Mouse (Mus musculus) liver, adult 2 months (tissue): ENCODE data around the gene Ptch1. TPM values are rescaled to one million over a fixed set of nuclear protein-coding genes. Genes with fewer than 3 reads are reported as not detected.

Source experiments
- DNase-seq: peaks from one replicate; pipeline ENCODE4 v3.0.0-alpha.2; 2011; ENCODE audit warnings: low read depth, low spot score; ENCODE audit errors: extremely low read depth
- H3K27ac ChIP-seq: fragments of 200-500 bp; replicated peaks from 2 replicates; pipeline ENCODE4 v1.5.1; 2012; ENCODE audit warnings: low read depth, mild to moderate bottlenecking, control low read depth, inconsistent platforms, low read length; ENCODE audit not compliant: insufficient read depth
- H3K27me3 ChIP-seq: fragments of 200-500 bp; 2 replicates; pipeline ENCODE4 v1.6.1; 2012; ENCODE audit warnings: mild to moderate bottlenecking, moderate library complexity, low read length, inconsistent platforms; ENCODE audit not compliant: control insufficient read depth, insufficient read depth
- H3K36me3 ChIP-seq: fragments of 200-500 bp; 2 replicates; pipeline ENCODE4 v1.6.1; 2012; ENCODE audit warnings: low read length, inconsistent platforms; ENCODE audit not compliant: control insufficient read depth, insufficient read depth
- H3K4me1 ChIP-seq: fragments of 200-500 bp; 2 replicates; pipeline ENCODE4 v1.6.1; 2011; ENCODE audit warnings: low read length; ENCODE audit not compliant: control insufficient read depth, insufficient read depth
- H3K4me3 ChIP-seq: fragments of 200-500 bp; 2 replicates; pipeline ENCODE4 v1.5.1; 2011; ENCODE audit warnings: low read depth, mild to moderate bottlenecking, control low read depth, low read length, moderate library complexity; ENCODE audit not compliant: insufficient read depth
- H3K79me2 ChIP-seq: fragments of 200-500 bp; 2 replicates; pipeline ENCODE4 v1.6.1; 2012; ENCODE audit warnings: inconsistent platforms, mild to moderate bottlenecking, low read length, moderate library complexity; ENCODE audit not compliant: control insufficient read depth, insufficient read depth
- H3K9ac ChIP-seq: fragments of 200-500 bp; 2 replicates; pipeline ENCODE4 v1.6.1; 2012; ENCODE audit warnings: low read depth, mild to moderate bottlenecking, control low read depth, inconsistent platforms, low read length
- CTCF ChIP-seq: fragments of 200-500 bp; IDR thresholded peaks from 2 replicates; pipeline ENCODE4 v1.5.1; 2011; ENCODE audit warnings: low read depth, low read length, control low read depth
- POLR2A ChIP-seq: fragments of 200-500 bp; IDR thresholded peaks from 2 replicates; pipeline ENCODE4 v1.6.1; 2011; ENCODE audit warnings: low read length, control low read depth; ENCODE audit not compliant: insufficient read depth; ENCODE audit errors: extremely low read depth
- WGBS: fragments of 180-500 bp; shearing (Covaris S2); methylation state at CpG from one replicate; pipeline ENCODE4 v1.1.7; 2018; 5-methylcytosine and 5-hydroxymethylcytosine counted together
- polyA plus RNA-seq: library from polyadenylated mRNA; depleted of rRNA; stranded (reverse); fragments of >200 nt; gene quantifications from 2 replicates; pipeline ENCODE4 v1.2.3, GENCODE M21; 2012
- total RNA-seq: library from RNA; depleted of rRNA; stranded (reverse); fragments of >200 nt; gene quantifications from 2 replicates; pipeline ENCODE4 v1.2.3, GENCODE M21; 2014

Ptch1 gene
- total and polyA plus RNA-seq, 2 experiments, result 7.5 to 9.3 TPM

DNA sequence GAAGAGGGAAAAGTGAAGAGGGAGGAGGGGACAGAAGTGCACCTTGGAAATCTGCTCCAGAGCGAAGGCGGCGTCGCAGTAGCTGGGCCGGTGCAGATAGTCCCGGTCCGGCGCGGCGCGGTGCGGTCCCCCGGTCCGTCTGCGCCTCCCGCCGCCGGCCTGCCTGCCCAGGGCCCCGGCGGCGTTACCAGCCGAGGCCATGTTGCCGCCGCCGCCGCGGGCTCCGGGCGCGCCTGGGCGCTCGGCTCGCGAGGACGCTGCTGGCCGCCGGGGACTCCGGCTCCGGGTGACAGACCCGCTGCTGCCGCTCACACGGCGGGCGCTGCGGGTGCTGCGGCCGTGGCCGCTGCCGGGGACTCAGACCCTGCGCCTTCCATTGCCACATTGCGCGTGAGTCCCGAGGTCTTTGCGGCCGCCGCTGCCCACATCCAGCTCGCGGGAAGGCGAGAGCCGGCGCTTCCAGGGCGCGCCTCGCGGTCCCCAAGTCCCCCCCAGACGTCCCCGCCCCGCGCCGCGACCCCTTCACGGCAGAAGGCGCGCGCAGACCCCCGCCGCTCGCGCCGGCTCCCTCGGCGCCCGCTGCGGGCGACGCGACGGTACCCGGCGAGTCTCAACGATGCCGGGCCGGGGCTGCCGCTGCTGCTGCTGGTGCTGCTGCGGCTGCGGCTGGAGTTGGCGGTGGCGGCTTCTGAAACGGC, 7.9 kb downstream of the Ptch1 start:
- no peaks in the 10 kb centered on the region for H3K27me3 ChIP-seq
- H3K27ac ChIP-seq, result peak overlapping the region; percentile 96
- no peak for TF ChIP-seq CTCF
- no peak for TF ChIP-seq POLR2A
- H3K9ac ChIP-seq, result peak overlapping the region; percentile 94
- H3K79me2 ChIP-seq, result peaks cover 5% of the 10 kb centered on the region; the same call in 1 of the 2 replicates
- H3K36me3 ChIP-seq, result peaks cover 5% of the 10 kb centered on the region
- DNase-seq, result no peak
- under 1% methylated on average over 91 of the region's 99 CpGs for WGBS
- H3K4me3 ChIP-seq, result peak overlapping the region; percentile 90
- peaks cover 7% of the 10 kb centered on the region for H3K4me1 ChIP-seq

DNA sequence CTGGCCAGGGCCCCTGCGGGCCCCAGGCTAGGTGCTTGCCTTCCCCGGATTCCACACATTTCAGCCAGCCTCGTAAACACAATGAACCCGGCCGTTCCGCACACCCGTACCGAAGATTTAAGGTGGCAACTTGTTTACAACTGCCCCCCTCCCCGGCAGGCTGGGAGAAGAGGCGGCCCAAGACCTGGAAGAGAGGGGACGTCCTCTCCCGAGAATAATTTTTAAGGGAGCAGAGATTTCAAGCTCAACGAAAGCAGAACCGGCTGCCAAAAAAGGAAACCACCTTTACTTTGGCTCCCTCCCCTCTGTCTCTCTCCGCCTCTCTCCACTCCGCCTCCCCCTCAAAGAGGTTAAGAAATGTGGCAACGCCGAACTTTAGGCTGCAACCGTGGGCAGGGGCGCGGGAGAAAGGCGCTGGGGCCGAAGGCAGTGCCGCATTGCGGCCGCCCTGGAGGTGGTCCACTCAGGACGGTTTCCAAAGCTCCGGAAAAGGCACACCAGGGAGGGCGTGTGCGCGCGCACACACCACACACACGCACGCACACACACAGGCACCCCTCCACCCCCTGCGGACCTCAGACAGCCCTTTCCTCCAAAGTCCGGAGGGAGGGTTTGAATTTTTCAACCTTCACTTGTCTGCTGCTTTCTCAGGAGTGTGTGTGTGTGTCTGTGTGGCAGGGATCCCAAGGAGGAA, 8.6 kb downstream of the Ptch1 start:
- H3K4me1 ChIP-seq, result peaks cover 10% of the 10 kb centered on the region
- peak overlapping the region; percentile 94 for H3K9ac ChIP-seq
- peak overlapping the region; percentile 96 for H3K27ac ChIP-seq
- peak overlapping the region; percentile 90 for H3K4me3 ChIP-seq
- WGBS, result under 1% methylated on average over 36 of the region's 36 CpGs
- DNase-seq, result peak; percentile 95
- H3K27me3 ChIP-seq, result no peaks in the 10 kb centered on the region
- peaks cover 7% of the 10 kb centered on the region for H3K36me3 ChIP-seq
- no peak for TF ChIP-seq CTCF
- peak; percentile 97 for TF ChIP-seq POLR2A
- peaks cover 8% of the 10 kb centered on the region; the same call in 1 of the 2 replicates for H3K79me2 ChIP-seq

DNA sequence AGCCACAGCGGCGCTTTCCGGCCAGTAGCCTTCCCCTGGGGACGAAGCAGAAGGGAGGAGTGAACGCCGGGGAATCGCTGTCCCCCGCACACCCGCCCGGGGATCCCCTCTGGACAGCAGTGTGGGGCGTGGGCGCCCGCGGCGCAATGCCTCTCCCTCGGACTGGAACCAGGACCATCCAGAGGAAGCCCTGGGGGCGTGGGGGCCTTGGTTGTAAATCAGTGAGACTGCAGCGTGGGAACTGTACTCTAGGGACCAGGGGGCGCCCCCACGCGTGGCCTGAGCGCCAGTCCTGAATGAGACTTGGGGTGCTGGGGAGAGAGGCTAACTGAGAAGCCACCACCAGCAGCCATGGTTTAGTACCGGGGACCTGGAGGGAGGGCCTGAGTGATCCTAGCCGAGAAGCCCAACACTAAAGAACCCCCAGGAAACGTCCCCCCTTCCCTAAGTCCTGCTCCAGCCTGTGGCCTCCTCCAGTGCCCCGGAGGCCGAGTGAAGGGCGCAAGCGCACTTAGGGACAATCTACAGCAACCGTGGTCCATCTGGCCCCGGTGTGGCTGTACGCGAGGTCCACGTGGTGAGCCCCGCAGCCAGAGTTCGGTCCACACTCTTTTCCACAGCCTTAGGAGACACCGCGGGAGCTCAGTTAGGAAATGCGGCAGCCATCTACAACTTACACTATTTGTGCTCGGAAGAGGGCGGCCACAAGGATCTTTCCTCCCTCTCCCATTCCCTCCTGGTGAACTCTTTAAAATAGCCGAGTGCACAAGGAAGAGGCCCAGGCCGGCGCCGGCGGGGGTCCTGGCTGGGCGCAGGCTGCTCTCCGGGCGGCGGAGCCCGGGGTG, 9.4 kb downstream of the Ptch1 start:
- under 1% methylated on average over 50 of the region's 51 CpGs for WGBS

DNA sequence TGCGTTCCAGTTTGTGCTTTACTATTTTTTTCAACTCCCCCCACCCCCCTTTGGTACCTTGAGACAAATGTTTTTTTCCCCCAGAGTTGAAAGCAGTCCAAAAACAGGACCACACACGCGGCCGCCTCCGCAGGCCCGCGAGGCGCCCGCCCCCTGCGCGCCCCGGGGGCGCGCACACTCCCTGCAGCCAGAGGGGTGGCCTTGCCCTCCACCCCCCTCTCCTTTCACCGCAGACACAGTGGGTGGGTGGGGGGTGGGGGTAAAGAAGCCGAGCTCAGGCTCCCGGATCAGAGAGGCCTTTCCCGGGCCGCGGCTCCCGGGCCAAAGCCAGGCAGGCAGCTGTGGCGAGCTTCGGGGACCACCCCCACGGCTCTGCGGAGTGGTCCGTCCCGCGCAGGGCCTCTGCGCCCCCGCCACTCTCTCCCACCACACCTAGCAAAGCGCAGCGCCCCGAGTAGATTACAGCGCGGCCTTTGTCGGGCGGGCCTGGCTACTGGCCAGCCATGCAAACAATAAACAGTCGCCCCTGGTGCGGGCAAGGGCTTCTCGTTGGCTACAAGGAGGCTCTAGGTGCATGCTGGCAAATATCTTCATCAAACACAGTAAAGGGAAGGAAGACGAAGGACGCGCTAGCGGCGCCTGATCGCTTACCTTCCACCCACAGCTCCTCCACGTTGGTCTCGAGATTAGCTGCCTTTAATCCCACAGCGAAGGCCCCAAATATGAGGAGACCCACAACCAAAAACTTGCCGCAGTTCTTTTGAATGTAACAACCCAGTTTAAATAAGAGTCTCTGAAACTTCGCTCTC, 10.2 kb downstream of the Ptch1 start:
- peak overlapping the region; percentile 96 for H3K27ac ChIP-seq
- H3K36me3 ChIP-seq, result peaks cover 7% of the 10 kb centered on the region
- under 1% methylated on average over 50 of the region's 51 CpGs for WGBS
- peak overlapping the region; percentile 94 for H3K9ac ChIP-seq
- peak overlapping the region; percentile 90 for H3K4me3 ChIP-seq
- no peaks in the 10 kb centered on the region for H3K27me3 ChIP-seq
- H3K79me2 ChIP-seq, result peaks cover 20% of the 10 kb centered on the region; the same call in 1 of the 2 replicates
- peak; percentile 49 for DNase-seq
- H3K4me1 ChIP-seq, result peaks cover 19% of the 10 kb centered on the region
- peak; percentile 70; the same call in 1 of the 2 replicates for TF ChIP-seq POLR2A
- no peak for TF ChIP-seq CTCF

More for the DNA sequence above, 9.4 kb downstream of the Ptch1 start:
- peak overlapping the region; percentile 96 for H3K27ac ChIP-seq
- peak; percentile 46 for DNase-seq
- peak overlapping the region; percentile 90 for H3K4me3 ChIP-seq
- no peaks in the 10 kb centered on the region for H3K27me3 ChIP-seq
- H3K9ac ChIP-seq, result peak overlapping the region; percentile 94
- peaks cover 12% of the 10 kb centered on the region for H3K4me1 ChIP-seq
- peaks cover 7% of the 10 kb centered on the region for H3K36me3 ChIP-seq
- TF ChIP-seq POLR2A, result no peak
- TF ChIP-seq CTCF, result no peak
- H3K79me2 ChIP-seq, result peaks cover 12% of the 10 kb centered on the region; the same call in 1 of the 2 replicates
